Mouse (Mus musculus) kidney, postnatal 14 days (tissue): Measurements from ENCODE around the gene Rbks.

Source experiments
- DNase-seq: peaks from one replicate; pipeline ENCODE4 v3.0.0; 2022; ENCODE audit warnings: mixed read lengths

Rbks gene

GRCm38 (mm10) chr5:31696971-31697643, at the start of gene Rbks:
Rbks (minus strand) TSS chr5:31697627.
- no peak for DNase-seq

DNA sequence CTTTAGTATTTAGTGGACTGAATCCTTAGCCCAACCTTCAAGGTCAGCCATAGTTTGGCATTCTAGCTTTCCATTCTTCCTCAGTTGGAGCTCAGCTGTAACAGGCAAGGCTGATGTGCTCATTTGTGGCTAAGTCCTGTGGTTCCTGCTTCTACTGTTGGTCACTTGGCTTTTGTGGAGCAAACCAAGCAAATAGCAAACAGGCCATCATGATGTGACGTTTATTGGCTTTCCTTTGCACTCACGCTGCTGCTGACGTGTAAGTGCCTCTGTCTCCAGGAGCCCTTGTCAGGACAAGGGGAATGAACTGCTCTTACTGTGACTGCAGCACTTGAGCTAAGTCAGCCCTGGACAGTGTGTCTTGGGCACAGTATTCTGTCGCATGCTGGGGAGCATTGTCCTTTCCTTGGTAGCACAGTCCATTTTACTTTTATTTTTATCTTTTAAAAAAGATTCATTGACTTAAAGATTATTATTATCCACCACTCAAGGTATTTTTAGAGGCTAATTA, 45.1 kb upstream of the Rbks start:
- no peak for DNase-seq

DNA sequence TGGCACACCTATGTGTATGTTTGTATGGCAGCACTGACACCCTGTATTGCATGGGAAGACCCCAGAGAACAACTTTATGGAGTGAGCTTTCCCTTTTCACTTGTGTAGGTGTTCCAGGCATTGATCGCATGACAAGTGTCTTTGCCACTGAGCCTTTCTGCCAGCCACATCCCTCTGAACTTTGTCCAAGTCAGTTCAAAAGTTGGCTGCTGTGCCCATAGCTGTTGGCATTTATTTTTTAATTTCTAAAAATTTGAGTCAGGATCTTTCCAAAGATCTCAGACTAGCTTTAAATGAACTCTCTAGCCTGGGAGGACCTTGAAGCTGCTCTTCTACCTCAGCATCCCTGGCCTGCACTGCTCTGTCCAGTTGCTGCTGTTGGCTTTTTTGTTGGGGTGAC, 44.5 kb upstream of the Rbks start:
- DNase-seq: no peak

GRCm38 (mm10) chr5:31732644-31733338, 35.4 kb upstream of the Rbks start:
- no peak for DNase-seq

DNA sequence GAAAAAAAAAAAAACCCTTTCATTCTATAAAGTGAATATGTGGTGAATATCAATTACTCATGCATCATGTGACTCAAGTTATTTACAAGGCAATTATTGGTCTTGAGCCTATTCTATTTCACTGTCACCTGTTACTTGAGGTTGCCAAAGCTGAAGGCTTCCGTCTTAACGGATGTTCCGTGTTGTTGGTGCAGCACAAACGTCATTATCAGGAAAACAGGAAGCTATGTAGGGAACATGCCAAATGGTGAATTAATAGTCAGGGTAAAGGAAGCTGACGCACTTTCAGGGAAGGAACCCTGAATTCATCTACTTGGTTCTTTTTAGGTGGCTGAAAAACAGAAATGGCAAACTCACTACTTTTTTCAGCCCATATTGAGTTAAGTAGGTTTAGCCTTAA, 30.0 kb upstream of the Rbks start:
- peak; percentile 34 for DNase-seq

DNA sequence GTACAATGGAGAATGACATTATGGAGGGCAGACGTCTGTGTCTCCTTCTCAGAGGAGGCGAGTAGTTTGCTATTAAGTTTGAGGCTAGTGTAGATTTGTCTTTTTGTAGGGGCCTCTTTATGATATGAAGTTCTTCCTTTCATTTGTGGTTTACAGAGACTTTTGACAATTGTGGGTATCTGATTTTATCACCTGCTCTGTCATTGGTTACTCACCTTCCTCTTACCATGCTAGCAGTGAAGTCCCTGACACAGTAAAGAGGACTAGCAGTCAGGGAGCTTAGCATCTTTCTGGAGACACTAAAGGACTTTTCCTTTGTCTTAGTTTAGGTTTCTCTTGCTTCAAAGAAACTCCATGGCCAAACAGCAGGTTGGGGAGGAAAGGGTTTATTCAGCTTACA, 28.5 kb upstream of the Rbks start:
- DNase-seq: no peak

DNA sequence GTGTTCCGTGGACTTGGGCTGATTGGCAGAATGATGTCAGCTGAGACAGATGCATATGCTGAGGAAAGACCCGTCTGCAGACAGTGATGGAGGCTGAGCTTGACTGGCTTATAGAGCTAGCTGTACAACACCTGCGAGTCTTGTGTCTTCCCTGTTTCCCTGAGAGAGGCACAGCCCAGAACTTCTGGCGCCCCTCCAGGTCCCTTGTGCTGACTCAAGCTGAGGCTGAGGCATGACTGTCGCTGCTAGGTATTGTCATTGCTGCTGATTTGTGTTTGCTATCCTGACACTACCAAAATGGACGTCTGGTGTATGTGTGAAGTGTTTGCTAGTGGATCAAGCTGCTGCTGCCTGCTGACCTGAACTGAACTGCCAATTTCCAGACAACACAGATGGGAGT, 27.1 kb upstream of the Rbks start:
- peak; percentile 15 for DNase-seq

- DNase-seq: no peak
Observed at GRCm38 (mm10) chr5:31715486-31716150, 18.2 kb upstream of the Rbks start.

GRCm38 (mm10) chr5:31713841-31714264, 16.4 kb upstream of the Rbks start:
- no peak for DNase-seq

DNA sequence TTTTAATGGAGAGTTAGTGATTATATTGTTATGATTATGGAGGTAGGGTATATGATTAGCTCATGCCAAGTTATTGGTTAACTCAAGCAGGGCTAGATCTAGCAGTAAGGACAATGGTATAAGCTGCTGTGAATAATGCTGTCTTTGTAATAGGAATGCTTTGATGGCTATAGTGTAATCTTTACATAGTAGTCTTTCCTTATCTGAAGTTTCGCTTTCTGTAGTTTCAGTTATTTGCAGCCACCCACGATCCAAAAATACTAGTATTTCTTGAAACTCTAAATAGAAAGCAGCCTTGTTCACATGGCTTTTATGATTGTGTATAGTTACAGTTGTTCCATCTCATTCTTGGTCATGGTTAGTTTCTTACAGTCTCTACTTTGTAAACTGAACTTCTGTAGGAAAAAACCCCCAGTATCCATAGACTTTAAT, 15.9 kb upstream of the Rbks start:
- no peak for DNase-seq

DNA sequence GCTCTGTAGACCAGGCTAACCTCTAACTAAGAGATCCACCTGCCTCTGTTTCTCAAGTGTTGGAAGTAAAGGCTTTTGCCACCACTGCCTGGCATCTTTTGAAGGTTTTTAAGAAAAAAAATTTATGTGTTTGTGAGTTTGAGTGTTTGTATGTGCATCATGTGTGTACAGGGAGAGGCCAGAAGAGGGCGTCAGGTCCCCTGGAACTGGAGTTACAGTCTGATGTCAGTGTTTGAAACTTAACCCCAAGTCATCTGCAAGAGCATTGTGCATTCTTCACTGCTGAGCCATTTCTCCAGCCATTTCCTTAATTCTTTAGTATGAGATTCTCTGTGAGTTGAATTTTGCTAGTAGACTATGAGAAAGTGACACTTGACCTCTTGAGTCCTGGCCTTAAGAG, 12.0 kb upstream of the Rbks start:
- DNase-seq: no peak

GRCm38 (mm10) chr5:31706826-31707225, 9.4 kb upstream of the Rbks start:
- DNase-seq: no peak

DNA sequence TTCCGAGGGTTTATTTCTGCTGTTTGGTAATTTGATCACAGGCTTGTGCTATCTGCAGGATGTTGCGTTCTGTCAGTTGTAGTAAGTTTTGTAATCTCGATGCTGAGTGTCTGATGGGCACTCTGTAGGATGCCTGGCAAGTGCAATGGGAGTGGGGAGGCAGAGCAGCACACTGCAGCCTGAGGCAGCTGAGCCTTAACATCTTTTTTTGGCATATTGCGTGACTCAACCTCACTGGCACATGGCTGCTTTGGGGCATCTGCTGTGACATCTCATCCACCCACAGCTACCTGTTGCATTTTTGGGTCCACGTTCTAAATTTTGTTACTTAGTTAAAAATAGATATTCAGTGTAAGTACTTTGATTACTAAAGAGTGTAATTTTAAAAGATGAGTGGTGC, 7.5 kb upstream of the Rbks start:
- DNase-seq: no peak

GRCm38 (mm10) chr5:31699397-31699796, 2.0 kb upstream of the Rbks start:
- DNase-seq: no peak

DNA sequence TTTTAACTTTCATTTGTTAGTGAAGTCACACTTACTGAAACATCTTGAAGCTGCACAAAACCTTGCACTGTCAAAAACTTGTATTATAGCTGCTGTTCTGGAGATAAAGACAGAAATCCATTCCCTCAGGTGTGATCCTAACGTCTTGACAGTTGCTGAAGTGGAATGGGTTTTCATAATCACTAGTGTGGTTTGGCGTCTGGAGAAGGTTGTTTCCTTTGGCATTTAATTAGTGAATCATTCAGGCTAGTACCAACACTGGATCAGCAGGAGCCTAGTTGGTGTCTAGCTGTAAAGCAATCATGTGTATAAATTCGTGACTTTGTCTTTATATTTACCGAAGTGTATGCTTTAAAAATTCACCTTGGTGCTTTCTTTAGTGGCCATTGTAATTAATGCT, 1.5 kb upstream of the Rbks start:
- DNase-seq: no peak

GRCm38 (mm10) chr5:31698297-31698726, 885 bp upstream of the Rbks start:
- DNase-seq: peak; percentile 92

DNA sequence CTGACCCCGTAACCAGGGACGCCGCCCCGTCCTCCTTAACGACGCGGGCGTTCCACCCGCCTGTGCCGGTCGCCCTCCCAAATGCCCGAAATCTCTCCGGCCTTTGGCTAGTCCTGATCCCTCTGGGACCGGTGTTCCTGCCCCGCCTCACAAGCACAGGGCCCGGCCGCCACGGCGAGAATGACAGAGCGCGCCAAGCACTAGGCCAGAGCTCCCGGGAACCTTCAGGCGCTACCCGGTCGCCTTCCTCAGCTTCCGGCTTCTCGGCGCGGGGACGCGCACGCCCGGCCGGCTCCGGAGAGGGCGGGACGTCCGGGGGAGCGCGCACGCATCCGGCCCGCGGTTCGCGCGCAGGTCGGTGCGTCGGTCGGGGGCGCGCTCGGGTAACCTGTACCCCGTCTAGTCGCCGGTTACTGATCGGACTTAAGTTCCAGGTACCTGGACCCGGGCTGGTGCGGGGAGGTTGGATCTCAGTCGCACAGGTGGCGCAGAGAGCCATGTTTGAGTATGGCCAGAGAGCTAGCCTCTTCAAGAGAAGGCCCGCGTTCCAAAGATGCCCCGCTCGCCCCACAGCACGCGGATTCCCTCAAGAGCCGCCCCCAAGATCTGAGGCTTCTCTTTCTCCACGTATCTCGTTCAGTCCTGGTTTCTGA, 343 bp upstream of the Rbks start, which contains the start of gene Babam2:
Babam2 (plus strand) TSS at position 41 of the 653 bp plus-strand sequence.
- DNase-seq: peak; percentile 96

- DNase-seq: no peak
Observed at GRCm38 (mm10) chr5:31693191-31693590, 4.2 kb downstream of the Rbks start.

DNA sequence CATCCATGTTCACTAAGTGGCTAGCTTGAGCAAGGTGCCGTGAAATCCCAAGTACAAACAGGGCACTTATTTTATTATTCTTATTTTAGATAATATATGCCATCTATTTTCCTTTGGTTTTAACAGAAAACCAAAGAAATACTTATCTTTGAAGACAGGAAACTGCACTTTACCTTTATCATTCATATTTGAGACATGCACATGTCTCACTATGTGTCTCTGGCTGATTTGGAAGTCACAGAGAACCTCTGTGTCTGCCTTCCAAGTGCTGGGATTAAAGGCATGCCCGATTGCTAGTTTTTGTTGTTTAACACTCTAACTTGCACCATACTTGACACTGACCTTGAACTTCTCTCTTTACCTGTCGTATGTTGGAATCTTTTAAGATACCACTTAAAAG, 9.5 kb downstream of the Rbks start:
- DNase-seq: no peak

DNA sequence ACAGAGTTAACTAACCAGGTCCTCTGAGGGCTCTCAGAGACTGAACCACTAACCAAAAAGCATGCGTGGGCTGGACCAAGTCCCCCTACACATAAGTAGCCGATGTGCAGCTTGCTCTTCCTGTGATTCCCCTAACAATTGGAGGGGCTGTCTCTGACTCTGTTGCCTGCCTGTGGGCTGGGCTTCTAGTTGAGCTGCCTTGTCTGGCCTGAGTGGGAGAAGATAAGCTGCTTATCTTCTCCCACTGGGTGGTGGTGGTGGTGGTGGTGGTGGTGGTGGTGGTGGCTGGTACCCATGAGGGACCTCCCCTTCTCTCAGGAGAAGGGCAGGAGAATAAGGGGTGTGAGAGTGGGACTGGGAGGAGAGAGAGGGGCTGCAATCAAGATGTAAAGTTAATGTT, 11.4 kb downstream of the Rbks start:
- DNase-seq: no peak

DNA sequence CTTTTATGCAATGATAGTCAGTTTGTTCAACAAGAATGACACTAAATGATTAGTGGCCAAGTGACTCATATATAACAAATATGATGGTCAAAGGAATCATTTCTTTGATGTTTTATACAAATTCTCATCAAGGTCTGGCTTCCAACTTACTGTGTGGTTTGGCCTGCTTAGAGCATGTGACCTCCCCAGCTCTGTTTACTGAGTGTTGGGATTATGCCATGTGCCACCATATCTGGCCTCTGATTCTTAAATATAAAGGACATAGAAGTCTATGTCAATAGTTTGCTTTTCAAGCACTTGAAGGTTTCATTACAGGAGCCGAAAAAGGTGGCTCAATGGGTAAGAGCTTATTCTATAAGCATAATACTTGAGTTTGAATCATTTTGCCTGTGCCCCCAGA, 15.1 kb downstream of the Rbks start:
- no peak for DNase-seq

DNA sequence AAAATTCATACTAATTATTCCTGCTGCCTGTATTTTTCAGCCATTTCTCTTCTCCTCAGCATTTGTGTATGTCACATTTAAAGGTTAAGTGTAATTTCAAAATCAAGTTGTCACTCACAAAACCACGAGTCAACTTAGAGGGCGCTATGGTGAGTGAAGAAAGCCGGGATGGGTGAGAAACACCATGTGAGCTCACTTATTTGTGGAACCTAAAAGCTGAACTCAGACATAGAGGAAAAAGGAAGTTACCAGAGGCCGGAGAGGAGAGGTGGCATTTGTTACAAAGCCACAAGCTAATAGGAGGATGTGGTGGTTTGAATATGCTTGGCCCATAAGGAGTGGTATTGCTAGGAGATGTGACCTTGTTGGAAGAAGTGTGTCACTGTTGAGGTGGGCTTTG, 17.2 kb downstream of the Rbks start:
- DNase-seq: no peak

GRCm38 (mm10) chr5:31678000-31678399, 19.4 kb downstream of the Rbks start:
- no peak for DNase-seq
